Mouse (Mus musculus) forebrain, postnatal 0 days (tissue): ENCODE measurements at regions not wholly inside any gene's neighbourhood (a gene's known extent, or its start where the extent isn't known, plus 50 kb on each side); places are given as distances from the start of the nearest gene placed in this dataset.

ENCODE experiments used
- ATAC-seq: fragments of 200-750 bp; cut with Nextera tagmentation; 2 replicates; pipeline ENCODE4 v1.8.0; 2017; ENCODE audit warnings: mild to moderate bottlenecking, moderate library complexity
- DNase-seq: peaks from one replicate; pipeline ENCODE4 v3.0.0-alpha.2; 2015
- H3K27ac ChIP-seq: fragments of 300-500 bp; sonication (generic); 2 replicates; pipeline ENCODE4 v1.5.1; 2014; ENCODE audit warnings: low read depth, mild to moderate bottlenecking, antibody characterized with exemption, low read length, moderate library complexity, mixed read lengths
- H3K27me3 ChIP-seq: fragments of 300-500 bp; sonication (generic); 2 replicates; pipeline ENCODE4 v1.6.1; 2014; ENCODE audit warnings: mild to moderate bottlenecking, low read length, mixed read lengths; ENCODE audit not compliant: insufficient read depth
- H3K36me3 ChIP-seq: fragments of 300-500 bp; sonication (generic); 2 replicates; pipeline ENCODE4 v1.6.1; 2014; ENCODE audit warnings: mild to moderate bottlenecking, moderate library complexity; ENCODE audit not compliant: insufficient read depth
- H3K4me1 ChIP-seq: fragments of 300-500 bp; sonication (generic); 2 replicates; pipeline ENCODE4 v1.6.1; 2014; ENCODE audit warnings: antibody characterized with exemption; ENCODE audit not compliant: insufficient read depth
- H3K4me2 ChIP-seq: fragments of 300-500 bp; sonication (generic); 2 replicates; pipeline ENCODE4 v1.6.1; 2014; ENCODE audit warnings: low read depth, mild to moderate bottlenecking, moderate library complexity
- H3K4me3 ChIP-seq: fragments of 300-500 bp; sonication (generic); 2 replicates; pipeline ENCODE4 v1.5.1; 2014; ENCODE audit warnings: low read depth, low read length, mixed read lengths
- H3K9ac ChIP-seq: fragments of 300-500 bp; sonication (generic); 2 replicates; pipeline ENCODE4 v1.6.1; 2014; ENCODE audit warnings: mild to moderate bottlenecking
- H3K9me3 ChIP-seq: fragments of 300-500 bp; sonication (generic); 2 replicates; pipeline ENCODE4 v1.6.1; 2016; ENCODE audit warnings: low read length
- CTCF ChIP-seq: sonication (generic); IDR thresholded peaks from 2 replicates; pipeline ENCODE4 v1.5.1; 2016; ENCODE audit warnings: antibody characterized with exemption, control low read depth, low read depth
- WGBS: fragments of 180-500 bp; shearing (Covaris S2); extraction: QIAGEN DNeasy Blood & Tissue Kit; methylation state at CpG from one replicate; pipeline ENCODE4 v1.1.7; 2014; 5-methylcytosine and 5-hydroxymethylcytosine counted together

DNA sequence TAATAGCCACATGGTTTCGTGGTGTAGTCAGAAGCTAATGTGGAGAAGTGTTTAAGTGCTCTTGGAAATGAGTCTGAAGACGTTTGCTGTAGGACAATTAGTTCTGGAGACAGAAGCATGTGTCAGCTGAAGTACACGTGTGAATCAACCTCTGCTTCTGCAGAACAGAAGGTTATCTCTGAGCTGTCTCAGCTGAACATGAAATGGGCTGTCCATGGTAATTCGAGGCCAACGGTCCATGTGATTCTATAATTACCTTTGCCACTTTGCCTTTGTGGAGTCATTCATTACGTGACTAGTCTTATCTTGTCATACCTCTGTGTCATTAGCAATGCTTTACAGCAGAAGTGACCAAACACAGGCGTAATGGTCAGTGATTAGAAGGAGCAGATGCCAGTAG lies 295.6 kb upstream of the Veph1 start:
- TF ChIP-seq CTCF = no peak
- ATAC-seq (no peak), DNase-seq (no peak)
- Histone ChIP-seq H3K4me1 (no peaks in the 10 kb centered on the region), H3K27ac (no peak overlapping the region), H3K9ac (no peak overlapping the region), H3K4me3 (no peak overlapping the region), H3K27me3 (no peaks in the 10 kb centered on the region), H3K4me2 (no peak overlapping the region), H3K9me3 (no peaks in the 10 kb centered on the region), H3K36me3 (no peaks in the 10 kb centered on the region)
- 56% methylated on average over 7 of the region's 7 CpGs for WGBS

DNA sequence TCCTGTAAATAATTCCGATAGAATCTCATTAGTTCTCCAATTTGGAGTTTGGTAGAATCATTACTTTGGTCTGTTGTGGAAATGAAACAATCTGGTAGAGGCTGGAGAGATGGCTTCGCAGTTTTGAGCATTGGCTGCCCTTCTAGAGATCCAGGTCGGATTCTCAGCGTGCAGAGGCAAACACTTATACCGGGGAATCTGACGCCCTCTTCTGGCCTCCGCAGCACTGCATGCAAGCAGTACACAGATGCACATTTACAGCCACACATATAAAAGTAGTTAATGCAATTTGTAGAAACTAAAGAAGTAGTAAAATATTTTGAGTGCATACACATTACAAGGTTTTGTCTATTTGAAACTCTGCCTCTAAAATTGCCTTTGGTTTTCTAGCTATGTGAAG lies 294.1 kb upstream of the Veph1 start:
- Histone ChIP-seq H3K36me3 (no peaks in the 10 kb centered on the region), H3K27me3 (no peaks in the 10 kb centered on the region), H3K4me3 (no peak overlapping the region), H3K9ac (no peak overlapping the region), H3K4me1 (no peaks in the 10 kb centered on the region), H3K4me2 (no peak overlapping the region), H3K27ac (no peak overlapping the region), H3K9me3 (no peaks in the 10 kb centered on the region)
- DNase-seq (no peak), ATAC-seq (no peak)
- WGBS = 61% methylated on average over 7 of the region's 7 CpGs
- no peak for TF ChIP-seq CTCF

DNA sequence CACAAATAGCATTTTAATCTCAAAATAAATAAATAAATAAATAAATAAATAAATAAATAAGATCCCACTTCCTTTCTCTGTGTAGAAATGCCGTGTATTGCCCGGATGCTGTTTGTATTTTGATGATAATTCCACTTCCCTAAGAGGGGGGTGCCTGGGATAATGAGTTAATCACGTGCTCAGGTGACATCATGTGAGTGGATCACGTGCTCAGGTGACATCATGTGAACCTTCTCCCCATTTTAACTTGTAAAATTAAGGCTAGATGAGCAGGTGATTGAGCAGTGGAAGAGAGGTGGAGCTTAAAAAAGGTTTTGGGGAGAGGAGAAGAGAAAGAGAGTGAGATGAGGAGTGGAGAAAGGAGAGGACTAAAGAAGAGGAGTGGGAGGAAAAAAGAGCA lies 292.8 kb upstream of the Veph1 start:
- WGBS = 84% methylated on average over 4 of the region's 4 CpGs
- Histone ChIP-seq H3K27me3 (no peaks in the 10 kb centered on the region), H3K27ac (no peak overlapping the region), H3K4me1 (no peaks in the 10 kb centered on the region), H3K4me2 (no peak overlapping the region), H3K4me3 (no peak overlapping the region), H3K36me3 (no peaks in the 10 kb centered on the region), H3K9ac (no peak overlapping the region), H3K9me3 (no peaks in the 10 kb centered on the region)
- DNase-seq = no peak
- TF ChIP-seq CTCF = no peak
- ATAC-seq = no peak

- H3K4me1 ChIP-seq = no peaks in the 10 kb centered on the region
- WGBS = 94% methylated on average over 9 of the region's 9 CpGs
Observed at GRCm38 (mm10) chr3:66584831-66585230, 288.2 kb upstream of the Veph1 start.

GRCm38 (mm10) chr3:66584101-66584500 lies 287.5 kb upstream of the Veph1 start:
- no peaks in the 10 kb centered on the region for H3K27me3 ChIP-seq
- no peaks in the 10 kb centered on the region for H3K36me3 ChIP-seq
- H3K9ac ChIP-seq = no peak overlapping the region
- H3K9me3 ChIP-seq = no peaks in the 10 kb centered on the region
- ATAC-seq (no peak), DNase-seq (no peak)
- H3K27ac ChIP-seq = no peak overlapping the region
- H3K4me3 ChIP-seq = no peak overlapping the region
- no peaks in the 10 kb centered on the region for H3K4me1 ChIP-seq
- WGBS = 62% methylated on average over 5 of the region's 5 CpGs
- TF ChIP-seq CTCF = no peak
- no peak overlapping the region for H3K4me2 ChIP-seq

More at GRCm38 (mm10) chr3:66584831-66585230, 288.2 kb upstream of the Veph1 start:
- no peak for TF ChIP-seq CTCF
- Histone ChIP-seq H3K4me3 (no peak overlapping the region), H3K27me3 (no peaks in the 10 kb centered on the region), H3K4me2 (no peak overlapping the region), H3K36me3 (no peaks in the 10 kb centered on the region), H3K27ac (no peak overlapping the region), H3K9ac (no peak overlapping the region), H3K9me3 (no peaks in the 10 kb centered on the region)
- no peak for ATAC-seq
- DNase-seq = no peak

- WGBS = 86% methylated on average over 1 of the region's 1 CpGs
- Histone ChIP-seq H3K9me3 (no peaks in the 10 kb centered on the region), H3K27me3 (no peaks in the 10 kb centered on the region), H3K27ac (no peak overlapping the region), H3K4me1 (no peaks in the 10 kb centered on the region), H3K4me2 (no peak overlapping the region), H3K36me3 (no peaks in the 10 kb centered on the region), H3K9ac (no peak overlapping the region), H3K4me3 (no peak overlapping the region)
- DNase-seq (no peak), ATAC-seq (no peak)
- no peak for TF ChIP-seq CTCF
Observed at GRCm38 (mm10) chr3:66576659-66577058, 280.0 kb upstream of the Veph1 start.

DNA sequence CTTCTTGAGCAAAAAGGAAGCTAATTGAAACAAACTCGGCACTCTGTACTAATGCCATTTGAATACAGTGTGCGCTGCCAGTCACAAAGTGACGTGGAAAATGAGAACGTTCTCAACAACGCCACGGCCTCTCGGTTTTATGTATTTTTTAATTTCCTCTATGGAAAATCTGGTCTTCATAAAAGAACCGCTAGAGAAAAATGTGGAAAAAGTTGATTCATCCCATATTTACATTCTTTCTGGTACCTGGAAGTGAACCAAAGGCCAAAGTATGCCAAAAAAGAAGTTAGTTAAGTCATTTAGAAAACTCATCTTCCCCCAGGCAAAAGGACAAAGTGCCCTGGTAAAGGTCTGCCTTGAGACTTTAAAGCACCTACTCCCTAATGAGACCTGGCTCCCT lies 277.7 kb upstream of the Veph1 start:
- no peak overlapping the region for H3K27ac ChIP-seq
- TF ChIP-seq CTCF = no peak
- 68% methylated on average over 8 of the region's 8 CpGs for WGBS
- H3K36me3 ChIP-seq = no peaks in the 10 kb centered on the region
- no peak overlapping the region for H3K4me3 ChIP-seq
- DNase-seq = no peak
- H3K9me3 ChIP-seq = no peaks in the 10 kb centered on the region
- H3K9ac ChIP-seq = no peak overlapping the region
- H3K27me3 ChIP-seq = no peaks in the 10 kb centered on the region
- no peak for ATAC-seq
- H3K4me2 ChIP-seq = no peak overlapping the region
- H3K4me1 ChIP-seq = no peaks in the 10 kb centered on the region
